In genomic region chr11:108235081-108235703, GRCm38 (mm10) we compare ENCODE assay signal across 19 mouse cellular contexts.
DNase-seq lines count a peak whose midpoint lies in the region; ATAC-seq lines count a peak whose summit lies in the region.
"Had no signal": no experiment of that assay in that cellular context is flagged by ENCODE, and none has a peak within 500 bp of the region (broad histone marks: within the 10 kb centered on the region; RNA-seq: fewer than 3 reads in every experiment).

No protein-coding gene starts in this region.

- H3K4me2 ChIP-seq in heart, embryonic 12.5 days, result no peak overlapping the region
- 0 out of 2 replicates have a peak overlapping the region, but pooled peaks have one; percentile 4 for H3K4me2 ChIP-seq in liver, embryonic 11.5 days
- H3K4me2 ChIP-seq: embryonic facial prominence, embryonic 15.5 days had no signal

- H3K9me3 ChIP-seq in heart, embryonic 12.5 days (replicated peaks), result no peaks in the 10 kb centered on the region
- H3K9me3 ChIP-seq in liver, embryonic 11.5 days (ENCODE audit: control insufficient read depth, low read length), result no peaks in the 10 kb centered on the region
- H3K9me3 ChIP-seq in megakaryocyte, embryonic 14.5 days, result no peaks in the 10 kb centered on the region
- no peaks in the 10 kb centered on the region for H3K9me3 ChIP-seq in embryonic facial prominence, embryonic 10.5 days
- H3K9me3 ChIP-seq: embryonic facial prominence, embryonic 15.5 days had no signal

- peak overlapping the region; percentile 30; the same call in 1 of the 2 replicates for H3K27ac ChIP-seq in heart, embryonic 12.5 days (ENCODE audit: poor library complexity, severe bottlenecking)
- peak overlapping the region; percentile 11; the same call in 1 of the 2 replicates for H3K27ac ChIP-seq in liver, embryonic 11.5 days (ENCODE audit: low read depth, low read length)
- H3K27ac ChIP-seq in embryonic facial prominence, embryonic 10.5 days (replicated peaks), result no peak overlapping the region
- H3K27ac ChIP-seq: embryonic facial prominence, embryonic 15.5 days; hindbrain, postnatal 0 days had no signal

- DNase-seq in heart, postnatal 4 days, result no peak
- peak; percentile 24 for DNase-seq in T-cell, adult 2 months (ENCODE audit: low spot score)
- no peak for DNase-seq in liver, embryonic 11.5 days (ENCODE audit: low spot score)
- DNase-seq in c-Kit-positive CD71-positive TER-119-positive erythroid progenitor cells, embryonic 14.5 days (ENCODE audit: low spot score), result no peak
- DNase-seq in embryonic facial prominence, embryonic 10.5 days (ENCODE audit: low spot score), result no peak
- DNase-seq in thymus, postnatal 4 days, result no peak
- DNase-seq: adrenal gland, postnatal 10 days; cerebellum, adult 18-20 months; gastrocnemius, postnatal 14 days; heart, postnatal 36 days; kidney, postnatal 4 days; left cerebral cortex, postnatal 4 days; lung, adult 18-20 months; lung, postnatal 4 days; midbrain, embryonic 14.5 days had no signal

- peaks cover 55% of the 10 kb centered on the region for H3K4me1 ChIP-seq in heart, embryonic 12.5 days (replicated peaks)
- H3K4me1 ChIP-seq in liver, embryonic 11.5 days (replicated peaks; ENCODE audit: control insufficient read depth, insufficient read depth, low read length), result peaks cover 14% of the 10 kb centered on the region
- peaks cover 100% of the 10 kb centered on the region for H3K4me1 ChIP-seq in megakaryocyte, embryonic 14.5 days
- H3K4me1 ChIP-seq in embryonic facial prominence, embryonic 10.5 days, result peaks cover 37% of the 10 kb centered on the region

- H3K9ac ChIP-seq in heart, embryonic 12.5 days, result no peak overlapping the region
- H3K9ac ChIP-seq in liver, embryonic 11.5 days (ENCODE audit: low read depth, low read length), result no peak overlapping the region
- H3K9ac ChIP-seq: embryonic facial prominence, embryonic 15.5 days had no signal

- no peak for ATAC-seq in heart, embryonic 12.5 days (ENCODE audit: insufficient number of reproducible peaks, low FRiP score)
- ATAC-seq in liver, embryonic 11.5 days (replicated peaks; ENCODE audit: low FRiP score), result peak; percentile 83
- ATAC-seq: hindbrain, postnatal 0 days had no signal

- WGBS in heart, embryonic 12.5 days, result 41% methylated on average over 5 of the region's 5 CpGs
- WGBS in liver, embryonic 11.5 days, result 31% methylated on average over 5 of the region's 5 CpGs
- WGBS in embryonic facial prominence, embryonic 10.5 days, result 72% methylated on average over 5 of the region's 5 CpGs

- no peaks in the 10 kb centered on the region for H3K27me3 ChIP-seq in heart, embryonic 12.5 days (replicated peaks)
- H3K27me3 ChIP-seq in liver, embryonic 11.5 days (replicated peaks; ENCODE audit: control insufficient read depth, insufficient read depth, low read length), result no peaks in the 10 kb centered on the region
- no peaks in the 10 kb centered on the region for H3K27me3 ChIP-seq in megakaryocyte, embryonic 14.5 days (replicated peaks)
- H3K27me3 ChIP-seq in embryonic facial prominence, embryonic 10.5 days (replicated peaks; ENCODE audit: low read depth, poor library complexity, severe bottlenecking), result no peaks in the 10 kb centered on the region
- H3K27me3 ChIP-seq: embryonic facial prominence, embryonic 15.5 days had no signal

- no peak overlapping the region for H3K4me3 ChIP-seq in heart, embryonic 12.5 days
- H3K4me3 ChIP-seq in liver, embryonic 11.5 days (ENCODE audit: low read depth, low read length), result no peak overlapping the region
- peak overlapping the region; percentile 80 for H3K4me3 ChIP-seq in megakaryocyte, embryonic 14.5 days (replicated peaks)
- no peak overlapping the region for H3K4me3 ChIP-seq in embryonic facial prominence, embryonic 10.5 days
- H3K4me3 ChIP-seq: embryonic facial prominence, embryonic 15.5 days had no signal

- no peaks in the 10 kb centered on the region for H3K36me3 ChIP-seq in heart, embryonic 12.5 days
- H3K36me3 ChIP-seq in liver, embryonic 11.5 days (ENCODE audit: control insufficient read depth, insufficient read depth, low read length), result no peaks in the 10 kb centered on the region
- peaks cover 82% of the 10 kb centered on the region for H3K36me3 ChIP-seq in megakaryocyte, embryonic 14.5 days (replicated peaks; ENCODE audit: low read length)
- H3K36me3 ChIP-seq in embryonic facial prominence, embryonic 10.5 days (replicated peaks), result no peaks in the 10 kb centered on the region
- H3K36me3 ChIP-seq: embryonic facial prominence, embryonic 15.5 days had no signal
